Mouse (Mus musculus) gonadal fat pad, adult 2 months (tissue): ENCODE data around the gene Phox2a. TPM values are rescaled to one million over a fixed set of nuclear protein-coding genes. Genes with fewer than 3 reads are reported as not detected.

Experiments used
- polyA plus RNA-seq: library from polyadenylated mRNA; depleted of rRNA; stranded (reverse); fragments of >200 nt; gene quantifications from 2 replicates; pipeline ENCODE4 v1.2.3, GENCODE M21; 2012; rRNA removed

Gene Phox2a
- polyA plus RNA-seq, 1 experiment = not detected

Other genes with a start within 250 kb of the Phox2a start
- gene Art2b, start 232.7 kb upstream of the Phox2a start, polyA plus RNA-seq = 0.03 and 0.14 TPM in 2 replicates
- 43.0 and 61.1 TPM in 2 replicates for gene Clpb, start 154.7 kb upstream of the Phox2a start, polyA plus RNA-seq
- 70.0 and 73.6 TPM in 2 replicates for gene Inppl1, start 19.9 kb downstream of the Phox2a start, polyA plus RNA-seq
- gene Folr2, start 38.9 kb downstream of the Phox2a start, polyA plus RNA-seq = 54.9 and 84.6 TPM in 2 replicates
- 34.0 and 53.7 TPM in 2 replicates for gene Anapc15, start 45.4 kb downstream of the Phox2a start, polyA plus RNA-seq
- 48.0 and 81.3 TPM in 2 replicates for gene Folr1, start 52.5 kb downstream of the Phox2a start, polyA plus RNA-seq
- gene Lamtor1, start 87.6 kb downstream of the Phox2a start, polyA plus RNA-seq = 318 and 389 TPM in 2 replicates
- gene Tomt, start 88.0 kb downstream of the Phox2a start, polyA plus RNA-seq = 1.3 and 2.0 TPM in 2 replicates
- gene Lrrc51, start 115.6 kb downstream of the Phox2a start, polyA plus RNA-seq = 53.1 and 61.5 TPM in 2 replicates
- gene Numa1, start 115.8 kb downstream of the Phox2a start, polyA plus RNA-seq = 71.4 and 81.8 TPM in 2 replicates
- gene Il18bp, start 200.4 kb downstream of the Phox2a start, polyA plus RNA-seq = 13.5 and 19.7 TPM in 2 replicates
- gene Rnf121, start 247.2 kb downstream of the Phox2a start, polyA plus RNA-seq = 59.9 and 61.7 TPM in 2 replicates
- 14.4 and 17.2 TPM in 2 replicates for gene Xndc1, start 247.2 kb downstream of the Phox2a start, polyA plus RNA-seq
- 2.7 and 3.0 TPM in 2 replicates for gene Xntrpc, start 247.4 kb downstream of the Phox2a start, polyA plus RNA-seq